Mouse (Mus musculus) heart, postnatal 25 days (tissue): ENCODE data around the gene Ppip5k1. TPM values are rescaled to one million over a fixed set of nuclear protein-coding genes. Genes with fewer than 3 reads are reported as not detected.
A peak's percentile ranks its signal among the peaks of the same experiment; 100 is the strongest.

Source experiments
- DNase-seq: peaks from one replicate; pipeline ENCODE4 v3.0.0; 2022; ENCODE audit warnings: low spot score
- intact Hi-C: fragments of 180-260 bp; cut with DNase I; formaldehyde crosslinking; loops from one replicate; pipeline ENCODE4 v1.15.1; 2025
- total RNA-seq, 2 experiments: library from RNA; stranded (reverse); gene quantifications; 2 replicates each; pipeline ENCODE4 v1.2.3; 2021

The Ppip5k1 gene
- total RNA-seq, 2 experiments from 2014 or later: 48.0 to 50.5 TPM

DNA sequence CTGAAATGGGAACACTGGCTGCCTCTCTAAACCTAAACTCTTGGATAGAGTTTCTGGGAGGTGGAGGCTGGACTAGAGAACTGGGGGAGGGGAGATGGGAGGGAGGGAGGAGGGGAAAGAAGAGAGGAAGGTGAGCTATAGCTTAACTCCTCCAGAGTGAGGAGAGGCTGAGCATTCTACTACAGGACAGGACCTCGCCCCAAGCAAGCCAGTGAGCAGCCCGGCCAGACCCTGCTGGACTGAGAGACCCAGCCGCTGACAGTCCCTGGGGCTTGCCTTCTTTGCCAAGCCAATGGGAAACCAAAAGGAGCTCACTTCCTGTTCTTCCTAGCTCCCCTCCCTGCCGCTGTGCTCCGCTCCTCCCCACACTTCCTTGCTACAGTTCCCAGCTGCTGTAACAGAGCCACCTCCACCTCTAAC is 46.2 kb downstream of the Ppip5k1 start:
- peak; percentile 50 for DNase-seq
- intact Hi-C loops: no loop called here

DNA sequence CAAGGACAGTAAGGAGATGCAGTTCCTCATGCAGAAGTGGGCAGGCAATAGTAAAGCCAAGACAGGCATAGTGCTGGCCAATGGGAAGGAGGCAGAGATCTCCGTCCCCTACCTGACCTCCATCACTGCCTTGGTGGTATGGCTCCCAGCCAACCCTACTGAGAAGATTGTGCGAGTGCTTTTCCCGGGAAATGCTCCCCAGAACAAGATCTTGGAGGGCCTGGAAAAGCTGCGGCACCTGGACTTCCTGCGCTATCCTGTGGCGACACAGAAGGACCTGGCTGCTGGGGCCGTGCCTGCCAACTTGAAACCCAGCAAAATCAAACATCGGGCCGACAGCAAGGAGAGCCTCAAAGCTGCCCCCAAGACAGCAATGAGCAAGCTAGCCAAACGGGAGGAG is 55.2 kb downstream of the Ppip5k1 start:
- intact Hi-C loops: no loop called here
- DNase-seq: no peak

DNA sequence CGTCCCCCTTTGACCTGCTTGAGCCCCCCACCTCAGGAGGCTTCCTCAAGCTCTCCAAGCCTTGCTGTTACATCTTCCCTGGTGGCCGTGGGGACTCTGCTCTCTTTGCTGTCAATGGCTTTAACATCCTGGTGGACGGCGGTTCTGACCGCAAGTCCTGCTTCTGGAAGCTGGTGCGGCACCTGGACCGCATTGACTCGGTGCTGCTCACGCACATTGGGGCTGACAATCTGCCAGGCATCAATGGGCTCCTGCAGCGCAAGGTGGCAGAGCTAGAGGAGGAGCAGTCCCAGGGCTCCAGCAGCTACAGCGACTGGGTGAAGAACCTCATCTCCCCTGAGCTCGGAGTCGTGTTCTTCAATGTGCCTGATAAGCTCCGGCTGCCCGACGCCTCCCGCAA is 55.7 kb downstream of the Ppip5k1 start:
- DNase-seq: no peak
- intact Hi-C loops: no loop called here

DNA sequence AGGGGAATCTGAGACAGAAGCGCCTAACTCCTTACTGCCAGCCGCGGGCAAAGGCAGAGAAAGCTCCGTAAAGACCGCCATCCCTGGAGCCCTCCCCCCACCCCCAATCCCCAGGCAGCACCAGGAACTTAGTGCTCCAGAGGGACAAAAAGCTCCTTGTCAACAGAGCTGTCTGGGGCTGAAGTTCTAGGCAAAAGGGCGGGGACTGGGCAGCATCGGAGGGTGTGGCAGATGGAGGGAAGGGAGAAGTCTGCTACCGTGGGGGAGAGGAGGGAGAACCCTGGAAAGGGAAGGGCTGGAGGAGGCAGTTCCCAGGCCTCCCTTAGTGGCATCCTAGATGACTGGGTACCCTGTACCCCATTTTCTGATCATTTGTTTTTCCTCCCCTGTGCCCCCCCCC is 57.1 kb downstream of the Ppip5k1 start:
- intact Hi-C loops: no loop called here
- no peak for DNase-seq

DNA sequence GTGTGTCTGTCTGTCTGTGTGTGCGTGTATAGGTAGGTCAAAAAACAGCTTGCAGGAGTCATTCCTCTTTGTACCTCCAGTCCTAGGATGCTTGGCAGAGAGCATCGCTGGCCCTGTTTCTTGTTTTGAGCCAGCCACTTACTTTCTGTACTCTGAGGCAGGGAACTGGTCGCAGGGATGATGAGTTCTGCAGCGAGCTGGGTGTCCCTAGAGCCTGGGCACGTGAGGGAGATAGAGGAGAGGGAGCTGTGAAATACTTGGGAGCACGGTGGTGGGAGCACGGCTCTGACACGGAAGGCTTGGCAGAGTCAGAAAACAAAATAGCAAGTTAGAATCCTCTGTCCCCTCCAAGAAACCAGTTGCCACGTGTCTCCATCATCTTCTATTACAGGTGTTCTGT is 57.5 kb downstream of the Ppip5k1 start:
- no peak for DNase-seq
- intact Hi-C loops: no loop called here

DNA sequence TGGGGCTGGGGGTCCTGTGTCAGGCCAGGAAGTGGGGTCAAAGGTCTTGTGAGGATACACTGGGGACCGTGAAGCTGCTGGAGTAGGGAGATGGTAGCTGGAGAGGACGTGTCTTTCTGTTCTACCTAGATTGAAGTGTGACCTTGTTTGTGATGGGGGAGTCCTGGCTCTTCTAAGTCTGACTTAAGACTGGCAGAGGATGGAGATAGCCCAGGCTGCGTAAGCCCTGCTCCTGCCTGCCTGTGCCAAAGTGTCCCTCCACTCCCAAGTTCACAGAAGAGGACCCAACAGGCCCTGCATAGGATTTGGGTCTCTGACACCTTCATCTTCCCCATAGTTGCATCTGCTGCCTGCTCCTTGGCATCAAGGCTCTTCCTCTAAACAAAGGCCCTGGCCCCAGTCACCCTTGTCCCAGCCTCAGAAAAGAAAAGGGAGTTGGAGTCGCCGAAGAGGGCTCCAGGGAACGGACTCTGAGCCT is 58.4 kb downstream of the Ppip5k1 start:
- intact Hi-C loops: no loop called here
- no peak for DNase-seq

DNA sequence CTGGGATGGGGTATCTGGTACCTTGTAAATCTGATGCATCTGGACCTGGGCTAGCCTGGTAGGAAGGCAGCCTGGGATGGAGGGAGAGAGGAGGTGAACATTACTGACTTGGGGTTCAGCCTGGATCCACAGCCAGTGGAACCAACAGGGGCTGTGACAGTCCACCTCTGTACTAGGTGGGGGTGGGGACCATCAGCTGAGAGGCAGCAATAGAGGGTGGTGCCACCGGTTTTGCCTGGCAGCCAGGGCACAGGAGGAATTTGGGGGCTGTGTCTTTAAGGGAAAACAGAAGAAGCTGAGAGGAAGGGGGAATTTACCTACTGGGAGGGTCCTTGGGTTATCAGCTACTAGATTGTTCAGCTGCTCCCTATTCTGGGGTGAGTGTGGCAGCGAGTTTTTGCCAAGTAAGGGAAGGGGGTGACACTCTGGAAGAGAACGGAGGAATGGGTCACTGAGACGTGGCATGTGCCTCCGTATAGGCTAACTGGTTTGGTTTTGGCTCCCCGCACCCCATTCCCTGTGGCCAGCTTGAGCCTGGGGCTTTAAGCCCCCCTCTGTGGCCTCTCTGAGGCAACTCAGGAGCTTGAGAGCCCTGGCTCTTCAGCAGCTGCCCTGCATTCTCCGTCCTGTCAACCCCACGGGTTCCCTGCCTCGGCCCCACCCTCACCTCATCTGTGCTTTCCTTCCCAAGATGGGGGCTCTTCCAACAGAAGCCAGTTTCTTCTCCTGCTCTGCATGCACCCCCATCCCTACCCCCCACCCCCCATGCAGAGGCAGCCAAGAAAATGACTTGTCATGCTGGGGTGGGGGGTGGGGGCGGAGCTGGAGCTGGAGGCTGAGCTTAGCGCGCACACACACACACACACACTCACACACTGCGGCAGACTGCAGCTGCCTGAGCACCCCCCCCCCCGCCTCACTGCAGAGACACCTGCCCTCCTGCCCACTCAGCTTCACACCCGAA is 59.3 kb downstream of the Ppip5k1 start:
- intact Hi-C loops: no loop called here
- no peak for DNase-seq

DNA sequence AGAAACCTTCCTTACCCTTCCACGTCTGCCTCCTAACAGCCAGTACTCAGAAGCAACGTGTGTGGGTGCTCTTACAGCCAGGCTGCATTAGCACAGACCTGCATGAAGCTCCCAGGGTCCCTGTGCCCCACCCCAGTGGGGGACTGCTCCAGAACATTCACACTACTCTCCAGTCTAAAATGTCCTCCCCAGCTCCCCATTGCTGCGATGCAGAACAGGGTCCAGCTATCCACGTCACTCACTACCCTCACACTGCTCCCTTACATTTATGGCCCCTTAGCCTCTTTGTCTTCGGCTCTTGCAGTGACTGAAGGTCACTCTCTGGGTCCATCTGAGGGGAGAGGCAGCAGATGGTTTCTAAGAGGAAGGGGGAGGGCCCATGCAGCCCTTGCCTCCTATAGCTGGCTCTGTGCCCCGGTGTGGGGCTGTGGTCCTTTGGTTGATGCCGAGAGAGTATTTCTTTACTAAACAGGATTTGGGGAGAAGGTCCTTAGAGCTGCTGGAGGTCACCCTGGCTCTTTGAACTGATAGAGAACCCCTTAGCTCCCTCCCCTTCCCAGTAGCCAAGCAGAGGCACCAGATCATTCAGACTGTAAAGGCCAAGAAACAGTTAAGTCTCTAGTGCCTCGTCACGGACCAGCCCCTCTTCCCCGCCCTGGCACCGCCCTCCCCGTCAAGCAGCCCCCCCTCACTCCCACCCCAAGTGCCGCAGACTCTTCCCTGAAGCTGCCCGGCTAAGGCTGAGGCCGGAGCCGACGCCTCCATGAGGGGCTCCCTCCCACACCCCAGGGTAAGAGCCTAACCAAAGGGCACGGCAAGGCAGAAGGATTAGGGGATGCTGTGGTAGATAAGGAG is 60.2 kb downstream of the Ppip5k1 start:
- DNase-seq: peak; percentile 39
- intact Hi-C loops: no loop called here

DNA sequence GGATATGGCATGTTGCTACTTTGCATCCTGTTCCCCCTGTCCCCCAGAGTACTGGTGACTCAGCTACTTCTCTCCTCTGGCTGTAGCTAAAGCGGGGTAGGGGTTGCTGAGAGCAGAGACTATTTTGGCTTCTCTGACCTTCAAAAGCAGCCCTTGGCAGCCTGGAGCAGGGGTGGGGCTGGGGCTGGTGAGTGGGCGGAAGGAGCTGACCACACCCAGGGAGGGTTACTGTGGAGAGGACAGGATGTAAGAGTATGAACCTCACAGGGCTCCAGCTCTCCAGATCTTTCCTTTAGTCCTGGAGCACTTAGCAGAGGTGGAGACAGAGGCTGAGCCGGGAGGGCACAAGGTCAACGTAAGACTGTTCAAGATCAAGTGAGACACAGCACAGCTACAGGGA is 61.0 kb downstream of the Ppip5k1 start:
- peak; percentile 60 for DNase-seq
- intact Hi-C loops: no loop called here

DNA sequence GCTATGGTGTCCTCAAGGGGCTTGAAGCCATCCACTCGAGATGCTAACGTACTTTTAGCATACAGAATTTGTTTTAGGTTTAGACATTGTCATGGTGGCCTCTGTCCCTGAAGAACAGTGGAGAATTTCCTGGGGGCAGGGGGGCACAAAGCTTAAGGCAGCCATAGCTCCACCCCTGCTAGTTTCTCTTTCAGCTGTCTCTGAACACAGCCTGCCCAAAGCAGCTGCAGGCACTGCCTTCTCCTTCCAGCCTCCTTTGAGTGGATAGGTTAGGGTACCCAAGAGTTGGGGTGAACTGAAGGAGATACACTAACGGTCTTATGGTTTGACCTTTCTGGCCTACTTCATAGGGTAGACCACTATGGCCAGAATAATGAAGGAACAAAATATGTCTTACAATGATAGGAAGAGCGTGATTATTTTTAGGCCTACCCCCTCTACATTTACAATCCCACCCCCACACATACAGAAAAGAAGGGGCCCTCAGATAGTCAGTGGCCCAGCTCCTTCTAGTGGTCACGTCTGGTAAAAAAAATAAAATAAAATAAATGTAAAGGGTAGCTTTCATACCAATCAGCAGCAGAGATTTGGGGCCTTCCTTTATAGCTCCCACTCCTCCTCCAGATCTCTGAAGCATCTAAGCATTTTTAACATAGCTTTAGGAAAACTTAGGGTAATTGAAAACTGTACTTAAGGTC is 62.7 kb downstream of the Ppip5k1 start:
- intact Hi-C loops: no loop called here

DNA sequence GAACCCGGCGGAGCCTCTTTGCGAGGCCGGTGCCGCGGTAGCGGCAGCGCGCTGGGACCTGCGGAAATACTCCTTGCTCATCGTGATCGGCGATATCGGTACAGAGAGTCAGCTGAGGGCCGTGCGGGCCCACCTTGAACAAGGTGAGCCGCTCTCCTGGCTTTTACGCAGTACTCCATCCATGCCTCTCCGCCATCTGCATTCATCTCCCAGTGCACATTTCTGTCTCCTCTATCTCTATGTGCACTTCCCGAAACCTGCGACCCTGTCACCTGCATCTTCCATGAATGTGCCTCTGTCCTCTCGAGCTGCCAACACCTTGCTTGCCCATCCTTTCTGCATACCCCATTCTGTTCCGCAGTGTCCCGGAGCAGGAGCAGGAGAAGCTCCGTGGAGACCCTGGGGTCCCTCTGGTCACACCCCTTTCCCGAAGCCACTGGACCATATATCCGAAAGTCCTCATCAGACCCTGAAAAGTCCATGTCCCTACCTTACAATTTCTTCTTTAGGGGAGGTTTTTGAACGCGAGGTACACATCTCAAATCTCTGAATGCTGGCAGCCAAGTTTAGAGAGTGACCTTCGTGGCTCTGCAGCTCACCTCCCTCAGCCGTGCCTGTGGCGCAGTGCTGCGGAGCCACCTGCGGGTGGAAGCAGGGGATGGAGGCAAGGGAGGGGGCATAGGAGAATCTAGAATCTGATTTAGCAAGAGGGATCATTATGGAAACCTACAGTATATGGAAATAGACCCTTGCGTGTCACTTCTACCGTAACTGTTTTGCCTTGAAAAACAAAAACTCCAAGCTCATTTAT is 65.3 kb downstream of the Ppip5k1 start:
- intact Hi-C loops: loop anchor here (2.0 kb wide), 1 partner anchor 19 kb away; the partner anchor contains the start of gene Trp53bp1
- no peak for DNase-seq

More for the DNA sequence above, 62.7 kb downstream of the Ppip5k1 start:
- DNase-seq: no peak

DNA sequence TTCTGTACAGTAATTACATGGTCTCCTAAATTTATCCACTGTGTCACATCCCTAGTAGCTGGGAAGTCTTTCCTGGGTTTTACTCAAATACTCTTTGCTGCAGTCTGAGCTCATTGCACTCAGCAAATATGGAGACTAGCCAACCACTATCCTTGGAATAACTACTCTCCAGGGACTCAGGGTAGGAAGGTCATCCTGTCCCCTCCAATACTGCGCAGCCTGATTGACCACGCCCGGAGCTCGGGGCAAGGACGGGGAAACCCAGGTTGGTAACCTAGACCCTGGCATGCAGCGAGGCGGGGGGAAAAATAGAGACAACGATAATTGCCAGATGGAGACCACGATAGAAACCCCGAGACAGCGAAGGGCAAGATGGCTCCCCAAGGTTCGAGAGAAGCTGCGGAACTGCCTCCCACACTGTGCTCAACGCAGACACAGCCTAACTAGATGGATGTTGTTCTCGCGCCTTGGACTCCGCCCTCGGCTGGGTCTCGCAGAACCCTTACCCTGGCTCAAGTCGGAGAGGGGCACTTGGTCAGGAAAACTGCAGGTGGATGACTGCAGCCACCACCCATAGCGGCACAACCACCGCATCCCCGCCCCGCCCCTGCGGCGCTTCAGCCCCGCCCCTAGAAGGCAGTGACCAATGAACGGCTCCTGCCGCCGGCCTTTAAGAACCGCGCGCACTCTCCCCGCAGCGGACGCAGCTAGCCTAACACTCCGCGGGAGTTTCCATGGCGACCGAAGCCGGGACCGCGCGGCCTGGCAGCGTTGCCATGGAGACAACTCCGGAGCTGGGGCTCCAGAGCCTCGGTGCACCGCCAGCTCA is 66.1 kb downstream of the Ppip5k1 start, which contains the start of gene Map1a:
Map1a (plus strand) TSS at position 700 of the 829 bp plus-strand sequence.
- DNase-seq: peak; percentile 81
- intact Hi-C loops: loop anchor here (2.0 kb wide), 1 partner anchor 18 kb away; the partner anchor contains the start of gene Trp53bp1

DNA sequence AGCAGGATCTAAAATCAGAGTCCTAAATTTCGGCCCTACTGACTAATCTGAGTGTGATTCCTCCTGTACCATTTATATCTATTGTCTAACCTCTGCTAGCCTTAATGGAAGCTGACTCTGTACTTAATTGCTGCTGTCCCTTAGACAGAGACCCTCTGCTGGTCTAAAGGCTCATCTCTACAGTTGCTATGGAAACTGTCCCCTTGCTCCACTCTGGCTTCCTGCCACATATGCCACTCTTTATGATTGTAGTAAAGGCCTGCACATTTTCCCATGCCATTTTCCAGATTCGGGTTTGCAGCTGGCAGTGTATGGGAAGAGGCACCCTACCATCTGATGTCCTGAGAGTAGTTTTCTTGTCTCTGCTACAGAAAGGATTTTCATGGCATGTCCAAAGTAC is 67.3 kb downstream of the Ppip5k1 start:
- DNase-seq: no peak
- intact Hi-C loops: loop anchor here (2.0 kb wide), 1 partner anchor 17 kb away; the partner anchor contains the start of gene Trp53bp1

DNA sequence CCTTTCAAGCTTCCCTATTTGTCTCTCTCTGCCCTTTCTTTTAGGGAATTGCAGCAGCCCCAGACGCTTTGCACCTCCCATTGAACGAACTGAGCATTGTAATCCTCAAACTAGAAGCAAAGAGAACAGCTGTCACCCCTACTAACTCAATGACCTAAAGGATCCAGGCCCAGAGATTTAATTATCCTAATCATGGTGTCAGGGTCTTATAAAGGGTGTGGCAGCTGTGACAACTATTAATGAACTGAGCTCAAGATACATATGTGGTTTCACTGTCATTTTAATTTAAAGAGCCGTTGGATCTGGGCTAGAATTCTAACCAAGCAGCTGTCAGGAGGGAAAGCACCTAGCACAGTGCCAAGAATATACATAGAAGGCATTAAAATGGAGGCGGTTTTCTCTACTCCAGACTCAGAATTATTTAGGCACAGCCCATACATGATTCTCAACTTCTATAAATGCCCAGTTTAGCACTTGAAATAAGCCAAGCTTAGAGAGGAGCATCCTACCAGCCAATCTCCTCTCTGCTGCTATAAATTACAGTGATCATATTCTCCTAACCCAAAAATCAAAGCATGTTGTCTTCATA is 83.2 kb downstream of the Ppip5k1 start:
- DNase-seq: no peak
- intact Hi-C loops: loop anchor here (2.0 kb wide), 2 partner anchors 17 to 83 kb away; partner anchors contain the start of genes Map1a and Ppip5k1

DNA sequence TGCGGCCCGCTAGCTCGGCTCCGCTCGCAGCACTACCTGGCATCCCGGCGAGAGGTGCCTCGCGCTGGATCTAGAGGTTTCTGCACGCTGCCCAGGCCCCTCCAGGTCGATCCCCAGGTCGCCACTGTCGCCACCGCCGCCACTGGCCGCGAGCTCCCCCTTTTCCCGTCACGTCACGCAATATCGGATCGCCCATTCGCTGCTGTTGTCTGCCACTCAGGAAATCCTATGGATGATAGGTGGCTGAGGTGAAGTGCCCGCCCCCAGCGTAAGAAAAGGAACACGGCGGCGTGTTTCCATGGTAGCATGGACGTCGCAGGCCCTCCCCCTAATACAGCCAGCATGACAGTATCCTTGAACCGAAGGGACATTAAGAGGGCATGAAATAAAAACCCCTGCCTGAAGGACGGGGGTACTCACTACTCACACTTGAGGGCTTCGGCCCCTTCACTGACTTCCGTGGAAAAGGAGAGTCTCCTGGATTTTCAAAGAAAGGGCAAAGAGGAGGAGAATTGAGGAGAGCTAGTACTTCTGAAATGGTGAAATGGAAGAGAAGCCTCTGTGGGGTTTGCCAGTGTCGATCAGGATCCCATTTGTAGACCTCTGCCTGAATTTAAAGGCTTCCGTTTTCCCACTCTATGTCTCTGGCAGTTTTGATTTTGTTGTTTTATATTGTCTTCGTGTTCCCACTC is 83.8 kb downstream of the Ppip5k1 start, which contains the start of gene Trp53bp1:
Trp53bp1 (minus strand) TSS at position 172 of the 692 bp plus-strand sequence.
- intact Hi-C loops: loop anchor here (2.0 kb wide), 2 partner anchors 17 to 83 kb away; partner anchors contain the start of genes Map1a and Ppip5k1
- peak; percentile 96 for DNase-seq

DNA sequence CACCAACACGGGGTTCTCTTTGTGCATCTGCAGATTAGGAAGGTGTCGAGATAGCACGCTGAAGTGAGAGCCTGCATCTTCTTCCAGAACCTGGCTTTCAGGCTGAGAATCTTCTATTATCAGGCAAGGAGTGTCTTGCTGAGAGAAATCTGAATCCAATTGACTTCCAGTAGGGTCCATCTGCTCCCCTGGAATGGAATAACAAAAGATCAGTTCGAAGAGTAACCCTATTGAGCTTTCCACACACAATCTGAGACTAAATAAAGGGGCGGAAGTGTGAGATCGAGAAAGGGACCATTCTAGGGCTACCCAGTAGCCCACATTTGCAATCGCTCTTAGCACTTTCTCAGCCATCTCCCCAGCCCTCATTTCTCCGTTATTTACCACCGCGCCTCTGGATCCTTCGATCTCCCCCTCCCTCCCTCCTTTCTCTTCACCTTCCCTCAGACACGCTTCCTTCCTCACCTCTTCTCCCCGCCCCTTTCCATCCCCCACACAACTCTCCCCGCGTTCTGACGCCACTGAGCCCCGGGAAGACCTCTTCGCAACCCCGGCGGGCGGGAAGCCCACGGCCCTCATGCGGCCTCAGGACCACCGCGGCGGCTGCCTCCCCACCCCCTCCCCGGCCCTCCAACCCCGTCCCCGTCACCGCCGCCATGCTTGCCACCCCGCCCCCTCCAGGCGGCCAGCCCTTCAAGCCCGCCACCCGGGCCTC is 84.5 kb downstream of the Ppip5k1 start:
- no peak for DNase-seq
- intact Hi-C loops: loop anchor here (2.0 kb wide), 2 partner anchors 18 to 84 kb away; partner anchors contain the start of genes Map1a and Ppip5k1
